Mouse (Mus musculus) heart, embryonic 13.5 days (tissue): ENCODE results near the gene Sco2. TPM values are rescaled to one million over a fixed set of nuclear protein-coding genes. Genes with fewer than 3 reads are reported as not detected.
A peak's percentile ranks its signal among the peaks of the same experiment; 100 is the strongest.

Experiments
- ATAC-seq: fragments of 200-750 bp; cut with Nextera tagmentation; 2 replicates; pipeline ENCODE4 v1.8.0; 2017; ENCODE audit warnings: moderate TSS enrichment; ENCODE audit not compliant: insufficient number of reproducible peaks, low FRiP score, low TSS enrichment; ENCODE audit errors: extremely low read depth
- H3K27ac ChIP-seq: fragments of 300-500 bp; sonication (generic); replicated peaks from 2 replicates; pipeline ENCODE4 v1.5.1; 2015; ENCODE audit warnings: moderate library complexity, mild to moderate bottlenecking, inconsistent platforms
- H3K27me3 ChIP-seq: fragments of 300-500 bp; sonication (generic); replicated peaks from 2 replicates; pipeline ENCODE4 v1.6.1; 2015; ENCODE audit warnings: mild to moderate bottlenecking, inconsistent platforms
- H3K36me3 ChIP-seq: fragments of 300-500 bp; sonication (generic); 2 replicates; pipeline ENCODE4 v1.6.1; 2015; ENCODE audit warnings: mild to moderate bottlenecking, inconsistent platforms
- H3K4me1 ChIP-seq: fragments of 300-500 bp; sonication (generic); 2 replicates; pipeline ENCODE4 v1.6.1; 2015; ENCODE audit warnings: inconsistent platforms
- H3K4me2 ChIP-seq: fragments of 300-500 bp; sonication (generic); 2 replicates; pipeline ENCODE4 v1.6.1; 2015; ENCODE audit warnings: inconsistent platforms, mild to moderate bottlenecking, moderate library complexity
- H3K4me3 ChIP-seq: fragments of 300-500 bp; sonication (generic); 2 replicates; pipeline ENCODE4 v1.5.1; 2015; ENCODE audit warnings: moderate library complexity, mild to moderate bottlenecking, inconsistent platforms
- H3K9ac ChIP-seq: fragments of 300-500 bp; sonication (generic); 2 replicates; pipeline ENCODE4 v1.6.1; 2015; ENCODE audit warnings: inconsistent platforms, mild to moderate bottlenecking, moderate library complexity
- H3K9me3 ChIP-seq: fragments of 300-500 bp; sonication (generic); 2 replicates; pipeline ENCODE4 v1.6.1; 2016; ENCODE audit warnings: inconsistent platforms
- WGBS: fragments of 180-500 bp; shearing (Covaris S2); methylation state at CpG from one replicate; pipeline ENCODE4 v1.1.7; 2015; ENCODE audit warnings: mixed read lengths; 5-methylcytosine and 5-hydroxymethylcytosine counted together
- polyA plus RNA-seq: library from polyadenylated mRNA; unstranded; fragments of >200 nt; fragmentation: Nextera tagmentation; extraction: Ambion mirVana; gene quantifications from 2 replicates; pipeline ENCODE4 v1.2.1, GENCODE M21; 2015

Gene Sco2
- polyA plus RNA-seq, result 7.1 and 7.2 TPM in 2 replicates

- Histone ChIP-seq H3K27me3 (peaks cover 35% of the 10 kb centered on the region), H3K4me1 (peaks cover 36% of the 10 kb centered on the region), H3K9me3 (no peaks in the 10 kb centered on the region), H3K27ac (peak within 1 kb of the TSS; percentile 94), H3K9ac (peak within 1 kb of the TSS; percentile 88), H3K36me3 (peaks cover 41% of the 10 kb centered on the region), H3K4me2 (peak within 1 kb of the TSS; percentile 90), H3K4me3 (peak within 1 kb of the TSS; percentile 75)
- under 1% methylated on average over 42 of the region's 42 CpGs for WGBS
- ATAC-seq, result peak; percentile 47
These were observed at the start of gene Sco2 for GRCm38 (mm10) chr15:89373762-89374248. TSS of gene Sco2 (minus strand) at chr15:89373846.

- Histone ChIP-seq H3K9me3 (no peaks in the 10 kb centered on the region), H3K4me1 (peaks cover 30% of the 10 kb centered on the region), H3K27me3 (no peaks in the 10 kb centered on the region), H3K36me3 (peaks cover 85% of the 10 kb centered on the region), H3K4me2 (no peak overlapping the region), H3K27ac (no peak overlapping the region), H3K4me3 (no peak overlapping the region), H3K9ac (no peak overlapping the region)
- 90% methylated on average over 9 of the region's 9 CpGs for WGBS
- ATAC-seq, result no peak
These were observed 48.3 kb upstream of the Sco2 start for GRCm38 (mm10) chr15:89421938-89422337.

- 34% methylated on average over 8 of the region's 8 CpGs for WGBS
These were observed 41.6 kb upstream of the Sco2 start for GRCm38 (mm10) chr15:89415282-89415681.

GRCm38 (mm10) chr15:89410118-89410517 lies 36.5 kb upstream of the Sco2 start, which contains the start of gene Syce3:
TSS of gene Syce3 (minus strand) at chr15:89410503.
- no peak for ATAC-seq
- Histone ChIP-seq H3K27ac (no peak within 1 kb of the TSS), H3K36me3 (0 out of 2 replicates have a peak, but pooled peaks cover 4% of the 10 kb centered on the region), H3K9me3 (peaks cover 13% of the 10 kb centered on the region), H3K27me3 (no peaks in the 10 kb centered on the region), H3K4me2 (no peak within 1 kb of the TSS), H3K9ac (no peak within 1 kb of the TSS), H3K4me1 (peaks cover 10% of the 10 kb centered on the region), H3K4me3 (no peak within 1 kb of the TSS)
- WGBS, result 77% methylated on average over 24 of the region's 24 CpGs

More at GRCm38 (mm10) chr15:89415282-89415681, 41.6 kb upstream of the Sco2 start:
- H3K9me3 ChIP-seq, result no peaks in the 10 kb centered on the region
- ATAC-seq, result no peak; the same call in 1 of the 2 replicates
- H3K4me2 ChIP-seq, result peak overlapping the region; percentile 33; the same call in 1 of the 2 replicates
- H3K9ac ChIP-seq, result no peak overlapping the region; the same call in 1 of the 2 replicates
- H3K4me1 ChIP-seq, result peaks cover 24% of the 10 kb centered on the region
- peaks cover 47% of the 10 kb centered on the region for H3K36me3 ChIP-seq
- H3K27me3 ChIP-seq, result no peaks in the 10 kb centered on the region
- H3K27ac ChIP-seq, result peak overlapping the region; percentile 84
- H3K4me3 ChIP-seq, result no peak overlapping the region

GRCm38 (mm10) chr15:89406691-89407090 lies 33.0 kb upstream of the Sco2 start:
- no peaks in the 10 kb centered on the region for H3K4me1 ChIP-seq
- no peaks in the 10 kb centered on the region for H3K27me3 ChIP-seq
- 0 out of 2 replicates have a peak, but pooled peaks cover 4% of the 10 kb centered on the region for H3K36me3 ChIP-seq
- no peak overlapping the region for H3K27ac ChIP-seq
- no peak overlapping the region for H3K4me3 ChIP-seq
- no peak for ATAC-seq
- H3K9me3 ChIP-seq, result peaks cover 13% of the 10 kb centered on the region
- no peak overlapping the region for H3K9ac ChIP-seq
- no peak overlapping the region for H3K4me2 ChIP-seq

GRCm38 (mm10) chr15:89404831-89405623 lies 31.4 kb upstream of the Sco2 start:
- H3K9me3 ChIP-seq, result peaks cover 12% of the 10 kb centered on the region
- no peak overlapping the region for H3K9ac ChIP-seq
- H3K27ac ChIP-seq, result no peak overlapping the region
- H3K4me3 ChIP-seq, result no peak overlapping the region
- no peaks in the 10 kb centered on the region for H3K27me3 ChIP-seq
- no peak overlapping the region for H3K4me2 ChIP-seq
- WGBS, result 74% methylated on average over 10 of the region's 10 CpGs
- no peak for ATAC-seq
- H3K4me1 ChIP-seq, result no peaks in the 10 kb centered on the region
- H3K36me3 ChIP-seq, result 0 out of 2 replicates have a peak, but pooled peaks cover 4% of the 10 kb centered on the region

- Histone ChIP-seq H3K36me3 (no peaks in the 10 kb centered on the region), H3K9me3 (0 out of 2 replicates have a peak, but pooled peaks cover 3% of the 10 kb centered on the region), H3K4me2 (no peak overlapping the region), H3K4me1 (no peaks in the 10 kb centered on the region), H3K9ac (no peak overlapping the region), H3K27me3 (no peaks in the 10 kb centered on the region), H3K4me3 (no peak overlapping the region), H3K27ac (no peak overlapping the region)
- WGBS, result 85% methylated on average over 1 of the region's 1 CpGs
- ATAC-seq, result no peak
These were observed 28.8 kb upstream of the Sco2 start for GRCm38 (mm10) chr15:89402471-89402870.

GRCm38 (mm10) chr15:89399716-89400115 lies 26.1 kb upstream of the Sco2 start:
- no peak overlapping the region for H3K4me2 ChIP-seq
- no peak for ATAC-seq
- no peak overlapping the region for H3K4me3 ChIP-seq
- H3K36me3 ChIP-seq, result no peaks in the 10 kb centered on the region
- H3K9ac ChIP-seq, result no peak overlapping the region
- WGBS, result 39% methylated on average over 1 of the region's 1 CpGs
- H3K27ac ChIP-seq, result no peak overlapping the region
- H3K4me1 ChIP-seq, result no peaks in the 10 kb centered on the region
- no peaks in the 10 kb centered on the region for H3K9me3 ChIP-seq
- no peaks in the 10 kb centered on the region for H3K27me3 ChIP-seq

GRCm38 (mm10) chr15:89398146-89398545 lies 24.5 kb upstream of the Sco2 start:
- Histone ChIP-seq H3K27me3 (no peaks in the 10 kb centered on the region), H3K27ac (no peak overlapping the region), H3K9ac (no peak overlapping the region), H3K36me3 (no peaks in the 10 kb centered on the region), H3K9me3 (no peaks in the 10 kb centered on the region), H3K4me2 (no peak overlapping the region), H3K4me3 (no peak overlapping the region), H3K4me1 (no peaks in the 10 kb centered on the region)
- WGBS, result 74% methylated on average over 2 of the region's 2 CpGs
- ATAC-seq, result no peak

- WGBS, result 80% methylated on average over 4 of the region's 4 CpGs
These were observed 23.2 kb upstream of the Sco2 start for GRCm38 (mm10) chr15:89396883-89397282.

GRCm38 (mm10) chr15:89390081-89390480 lies 16.4 kb upstream of the Sco2 start:
- Histone ChIP-seq H3K9ac (no peak overlapping the region), H3K4me2 (no peak overlapping the region), H3K4me3 (no peak overlapping the region), H3K36me3 (no peaks in the 10 kb centered on the region), H3K9me3 (no peaks in the 10 kb centered on the region), H3K4me1 (no peaks in the 10 kb centered on the region), H3K27me3 (peaks cover 38% of the 10 kb centered on the region), H3K27ac (no peak overlapping the region)
- 84% methylated on average over 10 of the region's 10 CpGs for WGBS
- no peak for ATAC-seq

More at GRCm38 (mm10) chr15:89396883-89397282, 23.2 kb upstream of the Sco2 start:
- no peak overlapping the region for H3K27ac ChIP-seq
- no peak overlapping the region for H3K4me2 ChIP-seq
- H3K36me3 ChIP-seq, result no peaks in the 10 kb centered on the region
- no peaks in the 10 kb centered on the region for H3K27me3 ChIP-seq
- ATAC-seq, result no peak
- no peak overlapping the region for H3K9ac ChIP-seq
- no peaks in the 10 kb centered on the region for H3K4me1 ChIP-seq
- H3K4me3 ChIP-seq, result no peak overlapping the region
- H3K9me3 ChIP-seq, result no peaks in the 10 kb centered on the region
